Mouse (Mus musculus) small intestine, adult 2 months (tissue): ENCODE results near the gene Cabp7.

Experiments
- CTCF ChIP-seq: fragments of 200-500 bp; IDR thresholded peaks from 2 replicates; pipeline ENCODE4 v1.5.1; 2012; ENCODE audit warnings: low read depth, mild to moderate bottlenecking, control low read depth, inconsistent platforms, low read length, moderate library complexity, mixed read lengths; ENCODE audit not compliant: insufficient replicate concordance, insufficient read length; ENCODE audit errors: extremely low read depth
- POLR2A ChIP-seq: fragments of 200-500 bp; IDR thresholded peaks from 2 replicates; pipeline ENCODE4 v1.6.1; 2012; ENCODE audit warnings: low read depth, mild to moderate bottlenecking, control low read depth, inconsistent platforms, low read length, moderate library complexity

DNA sequence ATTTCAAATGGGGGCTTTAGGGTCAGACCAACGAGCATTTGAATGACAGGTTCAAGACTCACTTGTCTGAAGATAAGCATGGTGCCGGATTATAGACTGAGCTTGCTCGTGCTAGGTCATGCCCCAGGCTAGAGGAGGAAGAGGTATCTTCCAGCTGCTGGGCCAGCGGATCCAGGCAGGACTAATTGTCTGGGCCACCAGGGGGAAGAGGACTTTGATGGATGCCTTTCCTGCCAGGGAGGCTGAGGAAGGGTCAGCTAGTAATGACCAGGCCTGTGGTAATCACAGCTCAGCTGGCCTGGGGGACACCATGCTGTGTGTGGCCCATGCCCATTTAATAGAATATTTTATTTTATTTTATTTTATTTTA is 11.2 kb upstream of the Cabp7 start:
- TF ChIP-seq CTCF, result no peak
- no peak for TF ChIP-seq POLR2A
